Mouse (Mus musculus) gastrocnemius, adult 18-20 months (tissue): ENCODE measurements around the gene H2-D1. TPM values are rescaled to one million over a fixed set of nuclear protein-coding genes. Genes with fewer than 3 reads are reported as not detected.

Source experiments
- DNase-seq: peaks from one replicate; pipeline ENCODE4 v3.0.0; 2021; ENCODE audit warnings: low spot score
- total RNA-seq, 2 experiments: library from RNA; stranded (reverse); gene quantifications; 2 replicates each; pipeline ENCODE4 v1.2.3; 2021

Gene H2-D1
- total RNA-seq, 2 experiments from 2014 or later: 36.3 to 59.0 TPM

GRCm38 (mm10) chr17:35239700-35240099 is 22.8 kb upstream of the H2-D1 start:
- no peak for DNase-seq

- DNase-seq: no peak
These were observed 21.9 kb upstream of the H2-D1 start for GRCm38 (mm10) chr17:35240384-35241304.

- DNase-seq: peak; percentile 95
These were observed 21.1 kb upstream of the H2-D1 start, which contains the start of gene Ddx39b for GRCm38 (mm10) chr17:35241305-35242014. Gene Ddx39b, plus strand, starts transcription at chr17:35241746.

GRCm38 (mm10) chr17:35242015-35242941 is 20.3 kb upstream of the H2-D1 start:
- DNase-seq: no peak

GRCm38 (mm10) chr17:35243086-35243485 is 19.4 kb upstream of the H2-D1 start:
- peak; percentile 50 for DNase-seq

- DNase-seq: no peak
These were observed 17.5 kb upstream of the H2-D1 start for GRCm38 (mm10) chr17:35244999-35245398.

GRCm38 (mm10) chr17:35245731-35246623 is 16.6 kb upstream of the H2-D1 start:
- DNase-seq: no peak

GRCm38 (mm10) chr17:35247144-35247543 is 15.4 kb upstream of the H2-D1 start:
- DNase-seq: no peak

GRCm38 (mm10) chr17:35248986-35249385 is 13.5 kb upstream of the H2-D1 start:
- no peak for DNase-seq

GRCm38 (mm10) chr17:35249451-35250197 is 12.9 kb upstream of the H2-D1 start:
- no peak for DNase-seq

GRCm38 (mm10) chr17:35250348-35251120 is 12.0 kb upstream of the H2-D1 start:
- no peak for DNase-seq

GRCm38 (mm10) chr17:35251162-35251719 is 11.3 kb upstream of the H2-D1 start:
- no peak for DNase-seq

- DNase-seq: no peak
These were observed 10.5 kb upstream of the H2-D1 start for GRCm38 (mm10) chr17:35251981-35252380.

- no peak for DNase-seq
These were observed 9.8 kb upstream of the H2-D1 start for GRCm38 (mm10) chr17:35252619-35253292.

- DNase-seq: no peak
These were observed 9.0 kb upstream of the H2-D1 start for GRCm38 (mm10) chr17:35253293-35254093.

GRCm38 (mm10) chr17:35254241-35255098 is 8.1 kb upstream of the H2-D1 start:
- DNase-seq: peak; percentile 63
